Mouse (Mus musculus) left cerebral cortex, postnatal 10 days (tissue): ENCODE measurements at regions not wholly inside any gene's neighbourhood (a gene's known extent, or its start where the extent isn't known, plus 50 kb on each side); places are given as distances from the start of the nearest gene placed in this dataset.

Source experiments
- DNase-seq, 2 experiments: peaks; one replicate each; pipeline ENCODE4 v3.0.0; 2021 to 2022; ENCODE audit warnings: low spot score in 2 of 2, mixed read lengths in 1 of 2; ENCODE audit errors: extremely low spot score in 1 of 2
- intact Hi-C: fragments of 180-260 bp; cut with DNase I; formaldehyde crosslinking; loops from one replicate; pipeline ENCODE4 v1.15.1; 2025

GRCm38 (mm10) chr16:93116111-93116969, 290.4 kb upstream of the Runx1 start:
- DNase-seq: no peak
- intact Hi-C loops: no loop called here

- intact Hi-C loops: no loop called here
- DNase-seq: no peak
Observed at GRCm38 (mm10) chr16:93110912-93111311, 285.0 kb upstream of the Runx1 start.

- no peak for DNase-seq
- intact Hi-C loops: no loop called here
Observed at GRCm38 (mm10) chr16:93110451-93110850, 284.5 kb upstream of the Runx1 start.

GRCm38 (mm10) chr16:93109683-93110407, 283.9 kb upstream of the Runx1 start:
- DNase-seq: no peak
- intact Hi-C loops: no loop called here

- intact Hi-C loops: no loop called here
Observed at GRCm38 (mm10) chr16:93107524-93107845, 281.5 kb upstream of the Runx1 start.

GRCm38 (mm10) chr16:93106811-93107523, 281.0 kb upstream of the Runx1 start:
- intact Hi-C loops: no loop called here
- DNase-seq: no peak

More at GRCm38 (mm10) chr16:93107524-93107845, 281.5 kb upstream of the Runx1 start:
- DNase-seq: no peak

- no peak for DNase-seq
- intact Hi-C loops: no loop called here
Observed at GRCm38 (mm10) chr16:93102174-93102573, 276.2 kb upstream of the Runx1 start.

GRCm38 (mm10) chr16:93098057-93098456, 272.1 kb upstream of the Runx1 start:
- no peak for DNase-seq
- intact Hi-C loops: no loop called here

- DNase-seq: no peak
- intact Hi-C loops: no loop called here
Observed at GRCm38 (mm10) chr16:93096175-93096574, 270.2 kb upstream of the Runx1 start.

GRCm38 (mm10) chr16:93092796-93093195, 266.8 kb upstream of the Runx1 start:
- no peak for DNase-seq
- intact Hi-C loops: no loop called here

- intact Hi-C loops: no loop called here
- DNase-seq: no peak
Observed at GRCm38 (mm10) chr16:93085227-93085883, 259.4 kb upstream of the Runx1 start.

- intact Hi-C loops: no loop called here
- no peak for DNase-seq
Observed at GRCm38 (mm10) chr16:93083756-93084155, 257.8 kb upstream of the Runx1 start.

GRCm38 (mm10) chr16:93083142-93083541, 257.2 kb upstream of the Runx1 start:
- intact Hi-C loops: no loop called here
- DNase-seq: no peak

- intact Hi-C loops: no loop called here
- DNase-seq: no peak
Observed at GRCm38 (mm10) chr16:93081533-93081932, 255.6 kb upstream of the Runx1 start.

GRCm38 (mm10) chr16:93079660-93080390, 253.9 kb upstream of the Runx1 start:
- peak in 1 of 2 experiments; percentile 44 for DNase-seq

GRCm38 (mm10) chr16:93078909-93079308, 253.0 kb upstream of the Runx1 start:
- intact Hi-C loops: no loop called here
- no peak for DNase-seq

More at GRCm38 (mm10) chr16:93079660-93080390, 253.9 kb upstream of the Runx1 start:
- intact Hi-C loops: no loop called here

- intact Hi-C loops: no loop called here
Observed at GRCm38 (mm10) chr16:93075488-93075887, 249.5 kb upstream of the Runx1 start.

GRCm38 (mm10) chr16:93072156-93072555, 246.2 kb upstream of the Runx1 start:
- DNase-seq: peak in 1 of 2 experiments; percentile 54
- intact Hi-C loops: no loop called here

More at GRCm38 (mm10) chr16:93075488-93075887, 249.5 kb upstream of the Runx1 start:
- no peak for DNase-seq
